Mouse (Mus musculus): ENCODE data around the gene Arhgap35.

GRCm38 (mm10) chr7:16549299-16549698 is 65.5 kb downstream of the Arhgap35 start:
- TF ChIP-seq CTCF (IDR thresholded peaks at IDR 0.05; ENCODE audit: borderline replicate concordance, extremely low read depth, insufficient read depth, insufficient read length), result no peak
- no peak for TF ChIP-seq POLR2A (IDR thresholded peaks at IDR 0.05; ENCODE audit: borderline replicate concordance, extremely low read depth, insufficient read depth, insufficient read length, poor library complexity, severe bottlenecking)

Data from brain, embryonic 14.5 days (tissue).